Mouse (Mus musculus): ENCODE measurements at regions not wholly inside any gene's neighbourhood (a gene's known extent, or its start where the extent isn't known, plus 50 kb on each side); places are given as distances from the start of the nearest gene placed in this dataset.

- no peaks in the 10 kb centered on the region for H3K36me3 ChIP-seq (ENCODE audit: insufficient read depth, low read length)
- no peaks in the 10 kb centered on the region for H3K4me1 ChIP-seq (replicated peaks; ENCODE audit: low read depth, low read length)
- no peaks in the 10 kb centered on the region for H3K27me3 ChIP-seq (ENCODE audit: insufficient read depth, low read length)
- no peak for TF ChIP-seq NANOG (IDR thresholded peaks at IDR 0.05; ENCODE audit: borderline replicate concordance, low read length)
- no peak for TF ChIP-seq CTCF (conservative IDR thresholded peaks at IDR 0.05; ENCODE audit: low read length)
- no peak for TF ChIP-seq POU5F1 (IDR thresholded peaks at IDR 0.05; ENCODE audit: borderline replicate concordance, low read length)
- peaks cover 10% of the 10 kb centered on the region; the same call in 1 of the 2 replicates for H3K9me3 ChIP-seq (ENCODE audit: low read length)
- peak overlapping the region; percentile 69 for H3K4me3 ChIP-seq (replicated peaks; ENCODE audit: low read length)
Observed at GRCm38 (mm10) chr6:70088041-70088440, 704.0 kb downstream of the Rpia start.

DNA sequence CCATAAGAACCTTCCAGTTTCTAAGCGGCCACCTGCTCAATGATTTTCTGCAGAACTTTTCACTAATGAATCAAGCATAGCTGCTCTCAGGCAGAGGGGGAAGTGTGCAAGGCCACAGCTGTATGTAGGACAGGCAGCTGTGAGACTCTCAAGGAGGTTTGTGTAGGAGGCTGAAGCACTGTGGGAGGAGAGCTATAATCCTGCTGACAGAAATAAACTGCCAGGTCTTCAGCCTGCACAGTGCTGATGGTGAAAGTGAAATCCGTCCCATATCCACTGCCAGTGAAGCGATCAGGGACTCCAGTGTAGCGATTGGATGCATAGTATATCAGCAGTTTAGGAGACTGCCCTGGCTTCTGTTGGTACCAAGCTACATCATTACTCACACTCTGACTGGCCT, 718.2 kb downstream of the Rpia start:
- Histone ChIP-seq H3K4me3 (replicated peaks; ENCODE audit: low read length) (no peak overlapping the region), H3K27me3 (ENCODE audit: insufficient read depth, low read length) (no peaks in the 10 kb centered on the region), H3K36me3 (ENCODE audit: insufficient read depth, low read length) (no peaks in the 10 kb centered on the region), H3K9me3 (ENCODE audit: low read length) (peaks cover under 1% of the 10 kb centered on the region; the same call in 1 of the 2 replicates), H3K4me1 (replicated peaks; ENCODE audit: low read depth, low read length) (no peaks in the 10 kb centered on the region)
- TF ChIP-seq CTCF (conservative IDR thresholded peaks at IDR 0.05; ENCODE audit: low read length) (no peak), POU5F1 (IDR thresholded peaks at IDR 0.05; ENCODE audit: borderline replicate concordance, low read length) (no peak), NANOG (IDR thresholded peaks at IDR 0.05; ENCODE audit: borderline replicate concordance, low read length) (no peak)

DNA sequence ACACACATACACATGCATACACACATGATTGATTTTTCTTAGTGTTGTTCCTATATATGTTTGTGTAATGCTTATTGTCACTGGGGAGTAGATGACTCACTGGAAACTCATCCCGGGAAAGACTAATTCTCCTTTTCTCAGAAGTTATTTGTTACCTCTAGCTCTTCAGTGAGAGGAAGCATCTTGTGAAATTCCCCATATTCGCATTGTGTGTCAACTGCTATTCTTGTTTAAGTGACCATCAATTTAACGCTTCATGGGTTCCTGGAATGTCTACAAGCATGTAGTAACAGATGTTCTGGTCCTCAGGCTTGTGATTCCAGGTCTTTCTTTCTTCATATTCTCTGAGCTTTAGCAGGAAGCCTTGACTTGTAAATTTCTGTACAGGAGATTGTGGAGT, 720.0 kb downstream of the Rpia start:
- H3K4me1 ChIP-seq (replicated peaks; ENCODE audit: low read depth, low read length), result no peaks in the 10 kb centered on the region
- TF ChIP-seq POU5F1 (IDR thresholded peaks at IDR 0.05; ENCODE audit: borderline replicate concordance, low read length), result no peak
- no peak for TF ChIP-seq NANOG (IDR thresholded peaks at IDR 0.05; ENCODE audit: borderline replicate concordance, low read length)
- no peaks in the 10 kb centered on the region for H3K27me3 ChIP-seq (ENCODE audit: insufficient read depth, low read length)
- no peak overlapping the region for H3K4me3 ChIP-seq (replicated peaks; ENCODE audit: low read length)
- peaks cover 16% of the 10 kb centered on the region for H3K9me3 ChIP-seq (ENCODE audit: low read length)
- no peaks in the 10 kb centered on the region for H3K36me3 ChIP-seq (ENCODE audit: insufficient read depth, low read length)

DNA sequence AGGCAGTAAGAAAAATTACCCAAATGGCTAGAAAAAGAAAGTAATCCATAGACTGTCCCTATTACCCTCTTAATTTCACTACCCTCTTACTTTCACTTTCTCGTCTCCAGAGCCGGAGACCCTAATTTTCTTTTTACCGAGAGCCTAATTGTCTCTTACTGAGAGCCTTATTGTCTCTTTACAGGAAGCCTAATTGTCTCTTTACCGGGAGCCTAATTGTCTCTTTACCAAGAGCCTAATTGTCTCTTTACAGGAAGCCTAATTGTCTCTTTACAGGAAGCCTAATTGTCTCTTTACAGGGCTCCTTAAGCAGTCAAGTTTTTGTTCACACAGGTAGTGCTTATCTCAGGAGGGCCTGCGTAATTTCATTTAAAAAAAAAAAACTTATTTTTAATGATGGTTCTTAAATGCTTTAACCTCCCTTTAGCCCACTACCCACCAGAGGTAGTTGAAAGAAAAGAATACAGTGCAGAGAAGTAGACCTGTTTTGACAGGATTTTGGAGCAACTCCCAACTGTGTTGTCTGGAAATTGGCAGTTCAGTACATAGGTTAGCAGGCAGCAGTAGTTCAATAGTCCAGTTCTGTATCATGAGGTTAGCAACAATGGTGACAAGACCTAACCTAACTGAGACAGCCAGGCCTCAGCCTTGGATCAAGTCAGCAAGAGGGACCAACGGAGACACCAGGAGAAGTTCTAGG, 724.2 kb downstream of the Rpia start:
- Histone ChIP-seq H3K4me1 (replicated peaks; ENCODE audit: low read depth, low read length) (no peaks in the 10 kb centered on the region), H3K4me3 (replicated peaks; ENCODE audit: low read length) (no peak overlapping the region), H3K9me3 (ENCODE audit: low read length) (peaks cover 57% of the 10 kb centered on the region), H3K36me3 (ENCODE audit: insufficient read depth, low read length) (no peaks in the 10 kb centered on the region), H3K27me3 (ENCODE audit: insufficient read depth, low read length) (no peaks in the 10 kb centered on the region)
- TF ChIP-seq CTCF (conservative IDR thresholded peaks at IDR 0.05; ENCODE audit: low read length), result no peak
- TF ChIP-seq NANOG (IDR thresholded peaks at IDR 0.05; ENCODE audit: borderline replicate concordance, low read length), result no peak
- TF ChIP-seq POU5F1 (IDR thresholded peaks at IDR 0.05; ENCODE audit: borderline replicate concordance, low read length), result no peak

- Histone ChIP-seq H3K36me3 (ENCODE audit: insufficient read depth, low read length) (no peaks in the 10 kb centered on the region), H3K4me3 (replicated peaks; ENCODE audit: low read length) (no peak overlapping the region), H3K4me1 (replicated peaks; ENCODE audit: low read depth, low read length) (no peaks in the 10 kb centered on the region), H3K9me3 (ENCODE audit: low read length) (peaks cover 19% of the 10 kb centered on the region), H3K27me3 (ENCODE audit: insufficient read depth, low read length) (no peaks in the 10 kb centered on the region)
- TF ChIP-seq CTCF (conservative IDR thresholded peaks at IDR 0.05; ENCODE audit: low read length) (no peak), NANOG (IDR thresholded peaks at IDR 0.05; ENCODE audit: borderline replicate concordance, low read length) (no peak), POU5F1 (IDR thresholded peaks at IDR 0.05; ENCODE audit: borderline replicate concordance, low read length) (no peak)
Observed at GRCm38 (mm10) chr6:70059028-70059427, 733.0 kb downstream of the Rpia start.

GRCm38 (mm10) chr6:70058374-70058773, 733.7 kb downstream of the Rpia start:
- H3K9me3 ChIP-seq (ENCODE audit: low read length), result peaks cover 15% of the 10 kb centered on the region
- H3K27me3 ChIP-seq (ENCODE audit: insufficient read depth, low read length), result no peaks in the 10 kb centered on the region
- no peak for TF ChIP-seq NANOG (IDR thresholded peaks at IDR 0.05; ENCODE audit: borderline replicate concordance, low read length)
- TF ChIP-seq CTCF (conservative IDR thresholded peaks at IDR 0.05; ENCODE audit: low read length), result no peak
- TF ChIP-seq POU5F1 (IDR thresholded peaks at IDR 0.05; ENCODE audit: borderline replicate concordance, low read length), result no peak
- no peaks in the 10 kb centered on the region for H3K36me3 ChIP-seq (ENCODE audit: insufficient read depth, low read length)
- no peaks in the 10 kb centered on the region for H3K4me1 ChIP-seq (replicated peaks; ENCODE audit: low read depth, low read length)
- no peak overlapping the region for H3K4me3 ChIP-seq (replicated peaks; ENCODE audit: low read length)

DNA sequence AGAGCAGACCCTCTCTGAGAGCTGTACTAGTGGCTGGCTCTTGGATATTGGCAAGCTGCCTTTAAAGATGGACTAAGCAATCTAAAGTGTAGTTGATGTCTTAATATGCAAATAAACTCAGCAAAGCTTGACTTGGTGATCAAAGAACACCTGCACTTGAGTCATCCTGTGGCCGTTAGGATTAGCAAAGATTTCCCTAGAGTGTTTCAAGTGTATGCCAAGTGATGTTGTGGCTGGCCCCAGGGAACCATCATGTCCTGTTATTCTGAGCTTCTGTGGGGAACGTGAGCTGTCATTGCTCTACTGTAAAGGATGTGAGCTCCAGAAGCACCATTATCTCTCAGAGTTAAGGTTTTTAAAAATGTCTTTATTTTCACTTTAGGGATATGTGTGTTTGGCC, 751.1 kb downstream of the Rpia start:
- Histone ChIP-seq H3K4me1 (replicated peaks; ENCODE audit: low read depth, low read length) (no peaks in the 10 kb centered on the region), H3K4me3 (replicated peaks; ENCODE audit: low read length) (no peak overlapping the region), H3K9me3 (ENCODE audit: low read length) (no peaks in the 10 kb centered on the region), H3K27me3 (ENCODE audit: insufficient read depth, low read length) (no peaks in the 10 kb centered on the region), H3K36me3 (ENCODE audit: insufficient read depth, low read length) (no peaks in the 10 kb centered on the region)
- TF ChIP-seq POU5F1 (IDR thresholded peaks at IDR 0.05; ENCODE audit: borderline replicate concordance, low read length), result no peak

GRCm38 (mm10) chr6:70033674-70034073, 758.4 kb downstream of the Rpia start:
- Histone ChIP-seq H3K36me3 (ENCODE audit: insufficient read depth, low read length) (no peaks in the 10 kb centered on the region), H3K27me3 (ENCODE audit: insufficient read depth, low read length) (no peaks in the 10 kb centered on the region), H3K9me3 (ENCODE audit: low read length) (no peaks in the 10 kb centered on the region), H3K4me3 (replicated peaks; ENCODE audit: low read length) (no peak overlapping the region), H3K4me1 (replicated peaks; ENCODE audit: low read depth, low read length) (no peaks in the 10 kb centered on the region)
- no peak for TF ChIP-seq NANOG (IDR thresholded peaks at IDR 0.05; ENCODE audit: borderline replicate concordance, low read length)
- TF ChIP-seq POU5F1 (IDR thresholded peaks at IDR 0.05; ENCODE audit: borderline replicate concordance, low read length), result no peak
- TF ChIP-seq CTCF (conservative IDR thresholded peaks at IDR 0.05; ENCODE audit: low read length), result peak; percentile 62

GRCm38 (mm10) chr6:70011555-70011954, 780.5 kb downstream of the Rpia start:
- Histone ChIP-seq H3K36me3 (ENCODE audit: insufficient read depth, low read length) (no peaks in the 10 kb centered on the region), H3K27me3 (ENCODE audit: insufficient read depth, low read length) (no peaks in the 10 kb centered on the region)
- TF ChIP-seq CTCF (conservative IDR thresholded peaks at IDR 0.05; ENCODE audit: low read length) (no peak), POU5F1 (IDR thresholded peaks at IDR 0.05; ENCODE audit: borderline replicate concordance, low read length) (no peak), NANOG (IDR thresholded peaks at IDR 0.05; ENCODE audit: borderline replicate concordance, low read length) (no peak)

More at GRCm38 (mm10) chr6:70011555-70011954, 780.5 kb downstream of the Rpia start:
- Histone ChIP-seq H3K4me1 (replicated peaks; ENCODE audit: low read depth, low read length) (no peaks in the 10 kb centered on the region), H3K4me3 (replicated peaks; ENCODE audit: low read length) (no peak overlapping the region), H3K9me3 (ENCODE audit: low read length) (peaks cover 25% of the 10 kb centered on the region)
